Mouse (Mus musculus): ENCODE results near the gene 1700011M02Rik.
"Not testable (repeated sequence)": the region's sequence is repeated elsewhere in the genome, so short reads cannot be mapped to it uniquely, and the experiment has no call there.

1700011M02Rik gene

DNA sequence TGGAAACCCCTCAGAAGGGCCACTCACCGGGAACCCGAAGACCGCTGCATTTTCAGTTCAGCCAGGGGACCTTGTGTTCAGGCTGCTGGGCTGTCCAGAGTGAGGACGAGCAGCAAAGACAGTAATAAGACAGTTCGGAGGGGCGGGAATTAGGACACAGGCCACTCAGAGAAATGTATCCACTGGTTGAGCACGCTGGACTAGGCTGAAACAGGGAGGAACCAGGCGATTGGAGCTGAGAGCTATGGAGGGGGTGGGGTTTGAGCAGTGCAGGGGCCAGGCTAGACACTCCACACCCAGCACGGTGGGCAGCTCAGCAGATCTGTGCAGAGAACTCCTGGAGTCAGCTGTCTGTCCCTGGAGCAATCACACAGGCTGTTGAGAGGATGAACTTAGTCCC is at the start of gene 1700011M02Rik, which contains the start of gene Dmrtc1a:
Gene 1700011M02Rik (plus strand): TSS at position 319 of the 400 bp plus-strand sequence.
Gene Dmrtc1a (minus strand): TSS at position 101 of the 400 bp plus-strand sequence.
- not testable (repeated sequence) for DNase-seq

DNA sequence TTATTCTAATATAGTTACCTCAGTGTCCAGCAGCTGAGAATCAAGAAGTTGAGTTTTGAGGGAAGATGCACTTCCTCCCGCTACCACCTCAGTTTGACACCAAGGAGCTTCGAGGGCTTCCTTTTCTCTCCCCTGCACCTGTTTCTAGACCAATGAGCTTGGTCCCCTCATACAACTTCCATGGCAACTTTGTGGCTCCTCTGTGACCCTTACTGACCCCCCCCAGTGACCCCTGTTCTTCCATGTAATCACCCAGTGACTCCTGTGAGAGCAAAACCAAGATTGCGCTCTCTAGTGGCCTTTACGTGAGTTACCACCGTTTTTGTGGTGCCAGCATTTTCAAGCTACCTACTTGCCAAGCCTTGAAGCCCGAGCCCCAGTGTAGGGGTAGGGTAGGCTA is 40.8 kb upstream of the 1700011M02Rik start, which contains the start of gene 1700031F05Rik:
Gene 1700031F05Rik (minus strand): TSS at position 101 of the 400 bp plus-strand sequence.
- DNase-seq = no peak

GRCm38 (mm10) chrX:102914823-102915222 is 6.1 kb downstream of the 1700011M02Rik start:
- not testable (repeated sequence) for DNase-seq

- peak; percentile 38 for DNase-seq
Observed at GRCm38 (mm10) chrX:102926707-102927106, 18.0 kb downstream of the 1700011M02Rik start.

DNA sequence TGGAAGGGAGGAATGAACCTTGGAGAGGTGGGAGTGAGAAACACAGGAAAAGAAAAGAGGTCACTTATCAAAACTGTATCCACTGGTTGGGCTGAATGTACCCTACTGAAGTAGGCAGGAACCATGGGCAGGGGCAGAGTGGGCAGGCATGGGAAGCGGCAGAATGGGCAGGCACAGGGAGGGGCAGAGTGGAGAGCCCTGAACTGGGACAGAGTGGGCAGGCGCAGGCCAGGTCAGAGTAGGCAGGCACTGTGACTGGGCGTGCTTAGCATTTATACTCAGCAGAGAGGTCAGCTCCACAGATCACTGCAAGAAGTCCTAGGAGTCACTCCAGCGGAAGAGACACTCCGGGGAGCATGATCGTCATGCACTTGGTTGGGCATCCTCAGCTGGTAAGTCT is 19.4 kb downstream of the 1700011M02Rik start, which contains the start of gene 1700018G05Rik:
Gene 1700018G05Rik (plus strand): TSS at position 301 of the 400 bp plus-strand sequence.
- DNase-seq = not testable (repeated sequence)

GRCm38 (mm10) chrX:102932992-102933570 is 24.4 kb downstream of the 1700011M02Rik start:
- peak; percentile 19 to 33 for DNase-seq

DNA sequence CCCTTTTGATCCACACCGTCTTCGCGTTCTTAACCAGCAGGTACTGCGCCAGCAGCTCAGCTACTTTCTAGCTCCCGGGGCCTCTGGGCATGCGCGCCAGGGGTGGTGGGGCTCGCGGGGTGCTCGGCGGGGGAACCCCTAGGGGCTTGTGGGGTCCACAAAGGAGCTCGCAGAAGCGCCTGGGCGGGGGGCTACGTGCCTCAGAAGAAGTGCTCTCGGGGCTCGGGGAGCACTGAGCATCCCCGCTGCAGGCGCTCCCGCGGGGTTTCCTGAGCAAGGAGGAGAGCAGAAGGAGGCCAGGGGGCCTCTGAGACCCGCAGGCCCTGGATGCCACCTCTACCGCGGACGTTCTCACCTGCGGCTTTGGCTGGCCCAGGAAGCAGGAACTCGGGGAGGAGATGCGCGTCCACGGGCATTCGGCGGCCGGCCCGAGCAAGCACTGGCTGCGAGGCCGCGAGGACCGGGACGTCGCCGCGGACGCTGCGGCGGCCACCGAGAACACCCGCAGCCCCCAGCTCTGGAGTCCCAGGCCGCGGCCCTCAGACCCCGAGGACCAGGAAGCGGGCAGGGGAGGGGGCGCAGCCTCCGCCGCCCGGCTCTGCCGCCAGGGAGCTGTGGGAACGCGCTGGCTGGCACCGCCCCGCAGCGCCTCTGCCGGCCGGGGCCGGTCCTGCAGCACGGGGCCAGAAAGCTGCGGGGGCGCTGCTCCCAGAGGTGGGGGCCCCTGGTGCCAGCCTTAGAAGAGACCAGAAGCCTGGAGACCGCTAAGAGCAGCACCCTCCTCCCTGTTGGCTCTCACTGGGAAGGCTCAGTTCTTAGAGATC is 25.1 kb downstream of the 1700011M02Rik start:
- peak; percentile 57 to 85 for DNase-seq

DNA sequence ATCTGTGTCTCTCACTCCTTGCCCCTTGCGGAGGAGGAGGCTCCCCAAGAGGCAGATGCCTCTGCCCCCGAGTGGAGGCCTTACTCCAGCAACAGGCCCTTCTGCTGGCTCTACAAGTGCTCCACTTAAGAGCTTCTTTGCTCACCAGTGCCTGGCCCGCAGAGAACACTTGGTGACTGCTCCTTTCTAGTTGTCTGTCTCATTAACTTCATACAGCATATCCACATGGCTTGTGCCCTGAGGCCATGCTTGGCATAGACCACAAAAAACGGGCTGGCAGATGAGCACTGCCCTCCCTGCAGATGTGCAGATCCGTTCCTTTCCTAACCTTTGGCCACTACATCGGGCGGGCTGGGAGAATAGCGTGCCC is 25.7 kb downstream of the 1700011M02Rik start:
- DNase-seq = no peak

GRCm38 (mm10) chrX:102936743-102937142 is 28.0 kb downstream of the 1700011M02Rik start:
- no peak for DNase-seq

- DNase-seq = peak in 1 of 2 experiments; percentile 11
Observed at GRCm38 (mm10) chrX:102950136-102950535, 41.4 kb downstream of the 1700011M02Rik start.

GRCm38 (mm10) chrX:102958917-102959316 is 50.2 kb downstream of the 1700011M02Rik start:
- DNase-seq = peak; percentile 42

Data from cerebellum, adult 18-20 months (tissue).